Mouse (Mus musculus): ENCODE data around the gene Pla2g2e. TPM values are rescaled to one million over a fixed set of nuclear protein-coding genes. Genes with fewer than 3 reads are reported as not detected.

Gene Pla2g2e
- polyA plus RNA-seq, 1 experiment, result 2.5 TPM

GRCm38 (mm10) chr4:138875986-138876385, 1.8 kb upstream of the Pla2g2e start:
- H3K4me3 ChIP-seq (ENCODE audit: insufficient read depth, poor library complexity, severe bottlenecking), result no peak overlapping the region
- no peaks in the 10 kb centered on the region for H3K79me2 ChIP-seq (ENCODE audit: control insufficient read depth, insufficient read depth)
- TF ChIP-seq MYOD1 (IDR thresholded peaks at IDR 0.05; ENCODE audit: control insufficient read depth, insufficient read length, low read depth), result peak; percentile 35
- no peak for TF ChIP-seq USF1 (IDR thresholded peaks at IDR 0.05; ENCODE audit: low read depth)
- no peak for TF ChIP-seq MAX (IDR thresholded peaks at IDR 0.05)
- TF ChIP-seq CTCF (IDR thresholded peaks at IDR 0.05; ENCODE audit: control insufficient read depth, insufficient read depth, insufficient read length), result no peak
- no peaks in the 10 kb centered on the region for H3K27me3 ChIP-seq (ENCODE audit: control insufficient read depth, insufficient read depth, insufficient read length)
- H3ac ChIP-seq (ENCODE audit: control insufficient read depth, insufficient read length, low read depth), result no peak overlapping the region
- no peaks in the 10 kb centered on the region for H3K36me3 ChIP-seq (ENCODE audit: control insufficient read depth, insufficient read depth)
- no peaks in the 10 kb centered on the region for H3K79me3 ChIP-seq (ENCODE audit: low read depth)

GRCm38 (mm10) chr4:138878783-138879182, 1.0 kb downstream of the Pla2g2e start:
- Histone ChIP-seq H3K79me2 (ENCODE audit: control insufficient read depth, insufficient read depth) (no peaks in the 10 kb centered on the region), H3ac (ENCODE audit: control insufficient read depth, insufficient read length, low read depth) (no peak overlapping the region), H3K27me3 (ENCODE audit: control insufficient read depth, insufficient read depth, insufficient read length) (no peaks in the 10 kb centered on the region), H3K4me3 (ENCODE audit: insufficient read depth, poor library complexity, severe bottlenecking) (no peak overlapping the region), H3K79me3 (ENCODE audit: low read depth) (no peaks in the 10 kb centered on the region), H3K36me3 (ENCODE audit: control insufficient read depth, insufficient read depth) (no peaks in the 10 kb centered on the region)
- TF ChIP-seq MAX (IDR thresholded peaks at IDR 0.05), result no peak
- TF ChIP-seq CTCF (IDR thresholded peaks at IDR 0.05; ENCODE audit: control insufficient read depth, insufficient read depth, insufficient read length), result no peak
- no peak for TF ChIP-seq FOSL1 (IDR thresholded peaks at IDR 0.05; ENCODE audit: insufficient read depth, low read length, poor library complexity, severe bottlenecking)
- TF ChIP-seq MYOD1 (IDR thresholded peaks at IDR 0.05; ENCODE audit: control insufficient read depth, insufficient read length, low read depth), result no peak
- TF ChIP-seq MYOG (IDR thresholded peaks at IDR 0.05; ENCODE audit: control insufficient read depth, extremely low read depth, insufficient read length), result no peak
- TF ChIP-seq CEBPB (IDR thresholded peaks at IDR 0.05; ENCODE audit: low read depth), result no peak
- no peak for TF ChIP-seq USF1 (IDR thresholded peaks at IDR 0.05; ENCODE audit: low read depth)

GRCm38 (mm10) chr4:138879808-138880207, 2.1 kb downstream of the Pla2g2e start:
- Histone ChIP-seq H3K79me3 (ENCODE audit: low read depth) (no peaks in the 10 kb centered on the region), H3ac (ENCODE audit: control insufficient read depth, insufficient read length, low read depth) (no peak overlapping the region), H3K27me3 (ENCODE audit: control insufficient read depth, insufficient read depth, insufficient read length) (no peaks in the 10 kb centered on the region), H3K4me3 (ENCODE audit: insufficient read depth, poor library complexity, severe bottlenecking) (no peak overlapping the region), H3K79me2 (ENCODE audit: control insufficient read depth, insufficient read depth) (no peaks in the 10 kb centered on the region), H3K36me3 (ENCODE audit: control insufficient read depth, insufficient read depth) (no peaks in the 10 kb centered on the region)
- TF ChIP-seq CTCF (IDR thresholded peaks at IDR 0.05; ENCODE audit: control insufficient read depth, insufficient read depth, insufficient read length) (no peak), FOSL1 (IDR thresholded peaks at IDR 0.05; ENCODE audit: insufficient read depth, low read length, poor library complexity, severe bottlenecking) (no peak), MYOD1 (IDR thresholded peaks at IDR 0.05; ENCODE audit: control insufficient read depth, insufficient read length, low read depth) (no peak), MAX (IDR thresholded peaks at IDR 0.05) (no peak), MYOG (IDR thresholded peaks at IDR 0.05; ENCODE audit: control insufficient read depth, extremely low read depth, insufficient read length) (no peak), USF1 (IDR thresholded peaks at IDR 0.05; ENCODE audit: low read depth) (no peak), CEBPB (IDR thresholded peaks at IDR 0.05; ENCODE audit: low read depth) (no peak)

GRCm38 (mm10) chr4:138880811-138881584, 3.3 kb downstream of the Pla2g2e start:
- H3K36me3 ChIP-seq (ENCODE audit: control insufficient read depth, insufficient read depth), result no peaks in the 10 kb centered on the region
- H3ac ChIP-seq (ENCODE audit: control insufficient read depth, insufficient read length, low read depth), result no peak overlapping the region
- TF ChIP-seq MYOD1 (IDR thresholded peaks at IDR 0.05; ENCODE audit: control insufficient read depth, insufficient read length, low read depth) (no peak), CEBPB (IDR thresholded peaks at IDR 0.05; ENCODE audit: low read depth) (no peak), FOSL1 (IDR thresholded peaks at IDR 0.05; ENCODE audit: insufficient read depth, low read length, poor library complexity, severe bottlenecking) (no peak), USF1 (IDR thresholded peaks at IDR 0.05; ENCODE audit: low read depth) (no peak), MYOG (IDR thresholded peaks at IDR 0.05; ENCODE audit: control insufficient read depth, extremely low read depth, insufficient read length) (no peak), CTCF (IDR thresholded peaks at IDR 0.05; ENCODE audit: control insufficient read depth, insufficient read depth, insufficient read length) (no peak), MAX (IDR thresholded peaks at IDR 0.05) (no peak)
- no peaks in the 10 kb centered on the region for H3K27me3 ChIP-seq (ENCODE audit: control insufficient read depth, insufficient read depth, insufficient read length)
- H3K79me2 ChIP-seq (ENCODE audit: control insufficient read depth, insufficient read depth), result no peaks in the 10 kb centered on the region
- H3K79me3 ChIP-seq (ENCODE audit: low read depth), result no peaks in the 10 kb centered on the region
- H3K4me3 ChIP-seq (ENCODE audit: insufficient read depth, poor library complexity, severe bottlenecking), result no peak overlapping the region

GRCm38 (mm10) chr4:138882179-138882578, 4.4 kb downstream of the Pla2g2e start:
- Histone ChIP-seq H3ac (ENCODE audit: control insufficient read depth, insufficient read length, low read depth) (no peak overlapping the region), H3K36me3 (ENCODE audit: control insufficient read depth, insufficient read depth) (no peaks in the 10 kb centered on the region), H3K79me3 (ENCODE audit: low read depth) (no peaks in the 10 kb centered on the region), H3K79me2 (ENCODE audit: control insufficient read depth, insufficient read depth) (no peaks in the 10 kb centered on the region), H3K27me3 (ENCODE audit: control insufficient read depth, insufficient read depth, insufficient read length) (no peaks in the 10 kb centered on the region), H3K4me3 (ENCODE audit: insufficient read depth, poor library complexity, severe bottlenecking) (no peak overlapping the region)
- no peak for TF ChIP-seq MAX (IDR thresholded peaks at IDR 0.05)
- TF ChIP-seq CTCF (IDR thresholded peaks at IDR 0.05; ENCODE audit: control insufficient read depth, insufficient read depth, insufficient read length), result no peak
- TF ChIP-seq MYOD1 (IDR thresholded peaks at IDR 0.05; ENCODE audit: control insufficient read depth, insufficient read length, low read depth), result no peak
- TF ChIP-seq FOSL1 (IDR thresholded peaks at IDR 0.05; ENCODE audit: insufficient read depth, low read length, poor library complexity, severe bottlenecking), result no peak
- TF ChIP-seq CEBPB (IDR thresholded peaks at IDR 0.05; ENCODE audit: low read depth), result no peak
- TF ChIP-seq USF1 (IDR thresholded peaks at IDR 0.05; ENCODE audit: low read depth), result no peak
